Mouse (Mus musculus) frontal cortex, postnatal 14 days (tissue): ENCODE data around the gene Lmx1b.
A peak's percentile ranks its signal among the peaks of the same experiment; 100 is the strongest.

ENCODE experiments used
- DNase-seq, 2 experiments: peaks; one replicate each; pipeline ENCODE4 v3.0.0; 2022; ENCODE audit warnings: low spot score in 2 of 2

The Lmx1b gene

DNA sequence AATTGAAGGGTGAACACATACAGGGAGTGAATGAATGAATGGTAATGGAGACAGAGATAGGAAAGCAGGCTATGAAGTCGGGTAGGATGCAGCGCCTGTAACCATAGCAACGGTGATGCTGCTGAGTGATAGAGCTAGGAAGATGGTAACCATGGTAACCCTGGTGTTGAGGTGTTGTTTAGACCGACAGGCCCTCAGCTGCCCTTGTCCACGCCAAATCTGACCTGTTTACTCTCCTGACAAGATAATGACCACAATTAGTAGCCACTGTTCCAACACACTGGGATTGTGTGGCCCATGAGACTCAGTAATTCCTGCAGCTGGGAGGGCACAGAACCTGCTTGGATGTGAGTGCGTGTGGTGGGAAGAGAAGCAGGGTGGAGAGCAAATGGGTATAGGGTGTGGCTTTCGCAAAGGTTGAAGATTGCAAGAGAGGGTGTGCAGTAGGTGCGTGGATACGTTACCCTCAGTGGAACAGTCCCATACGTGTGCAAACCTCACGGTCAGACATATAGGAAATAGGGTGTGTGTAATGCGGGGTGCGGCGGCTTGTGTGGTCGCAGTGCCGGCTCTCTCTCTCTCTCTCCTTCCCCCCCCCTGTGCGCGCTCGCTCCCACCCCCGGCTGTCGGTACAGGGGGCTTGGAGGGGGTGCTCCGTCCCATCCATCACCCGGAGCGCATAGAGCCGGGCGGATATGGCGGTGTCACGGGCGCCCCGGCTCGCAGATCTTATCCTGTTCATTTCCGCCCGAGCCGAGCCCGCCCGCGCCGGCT, 96.7 kb downstream of the Lmx1b start:
- peak; percentile 69 to 80 for DNase-seq

DNA sequence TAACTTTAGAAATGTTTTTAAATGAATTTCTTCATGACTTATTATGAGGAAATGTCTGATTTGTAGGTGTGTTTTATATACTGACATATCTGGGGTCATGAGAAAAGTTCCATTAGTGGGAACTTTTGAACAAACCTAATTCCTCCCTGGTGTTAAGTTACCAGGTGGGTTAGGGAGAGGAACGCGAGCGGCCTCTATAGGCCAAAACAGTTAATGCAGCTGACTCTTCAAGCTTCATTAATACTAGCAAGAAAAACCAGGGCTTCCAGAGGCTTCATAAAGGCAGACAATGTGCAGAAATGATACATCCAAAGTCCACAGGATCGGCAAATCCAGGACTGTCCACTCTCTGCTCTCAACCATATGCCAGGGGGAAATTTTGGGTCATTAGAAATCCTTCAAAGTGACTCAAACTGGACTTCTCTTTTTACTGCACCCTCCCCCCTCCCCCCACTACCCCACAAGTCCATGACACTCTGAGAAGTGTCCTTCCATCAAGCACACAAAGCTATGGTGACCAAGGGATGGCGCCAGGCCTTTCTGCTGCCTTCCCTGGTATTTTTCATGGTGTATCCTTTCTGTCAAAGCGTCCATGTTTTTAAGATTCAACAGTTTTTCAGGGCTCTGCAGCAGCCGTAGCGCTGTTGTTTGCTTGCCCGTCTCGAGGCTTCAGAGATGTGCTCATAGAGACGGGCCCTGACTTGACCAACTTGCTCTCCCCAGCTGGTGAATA, 97.4 kb downstream of the Lmx1b start:
- DNase-seq, result peak; percentile 65 to 77

GRCm38 (mm10) chr2:33525274-33526055, 114.8 kb downstream of the Lmx1b start:
- no peak for DNase-seq

GRCm38 (mm10) chr2:33515856-33516255, 124.5 kb downstream of the Lmx1b start:
- DNase-seq, result no peak

GRCm38 (mm10) chr2:33515431-33515830, 124.9 kb downstream of the Lmx1b start:
- DNase-seq, result no peak
